In the genomic region with DNA sequence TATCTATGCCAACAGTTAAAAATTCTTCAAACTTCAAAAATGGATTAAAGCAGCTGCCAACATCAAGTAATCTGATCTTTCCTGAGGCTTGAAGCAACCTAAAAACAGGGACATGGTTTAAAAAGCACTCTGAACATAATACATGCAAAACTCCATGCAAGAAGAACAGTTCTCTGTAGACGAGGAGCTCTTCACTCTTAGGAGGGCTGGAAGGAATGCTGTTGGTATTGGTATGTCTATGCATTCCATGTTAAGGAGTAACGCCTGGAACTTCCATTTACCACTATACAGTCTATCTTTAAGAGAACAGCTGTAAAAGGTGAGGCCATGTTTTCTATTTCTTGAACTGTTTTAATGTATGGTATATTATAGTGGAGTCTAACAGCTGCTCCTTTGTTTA, we compare ENCODE assay signal across 29 mouse cellular contexts.
"Had no signal": no experiment of that assay in that cellular context is flagged by ENCODE, and none has a peak within 500 bp of the region (broad histone marks: within the 10 kb centered on the region; RNA-seq: fewer than 3 reads in every experiment).

No protein-coding gene starts in this region.

- H3K36me3 ChIP-seq: liver, embryonic 15.5 days; midbrain, embryonic 15.5 days had no signal

- H3K4me3 ChIP-seq: left cerebral cortex, adult 2 months; limb, embryonic 10.5 days; limb, embryonic 12.5 days; limb, embryonic 13.5 days; limb, embryonic 15.5 days; liver, embryonic 12.5 days; liver, embryonic 13.5 days; liver, embryonic 15.5 days; lung, embryonic 15.5 days; megakaryocyte, embryonic 14.5 days; midbrain, embryonic 10.5 days; midbrain, embryonic 12.5 days; midbrain, embryonic 13.5 days; midbrain, embryonic 15.5 days; myocyte; neural tube, embryonic 12.5 days had no signal

- DNase-seq: left cerebral cortex, postnatal 4 days; liver; liver, embryonic 13.5 days; liver, postnatal 0 days; lung, adult 18-20 months; lung, adult 2 months; lung, embryonic 14.5 days; lung, postnatal 14 days; lung, postnatal 36 days; lung, postnatal 4 days had no signal

- ATAC-seq: liver, embryonic 12.5 days; liver, postnatal 0 days; midbrain, embryonic 13.5 days; midbrain, embryonic 15.5 days; midbrain, embryonic 16.5 days had no signal

- H3K4me1 ChIP-seq: limb, embryonic 10.5 days; liver, embryonic 12.5 days; liver, embryonic 13.5 days; liver, embryonic 15.5 days; lung, embryonic 15.5 days; midbrain, embryonic 10.5 days; midbrain, embryonic 12.5 days; midbrain, embryonic 13.5 days; midbrain, embryonic 15.5 days; neural tube, embryonic 12.5 days had no signal

- H3K27ac ChIP-seq: left cerebral cortex, adult 2 months; limb, embryonic 10.5 days; limb, embryonic 12.5 days; limb, embryonic 13.5 days; limb, embryonic 15.5 days; liver, embryonic 12.5 days; liver, embryonic 13.5 days; liver, embryonic 14.5 days; liver, embryonic 15.5 days; lung, embryonic 15.5 days; macrophage; midbrain, embryonic 10.5 days; midbrain, embryonic 12.5 days; midbrain, embryonic 13.5 days; midbrain, embryonic 15.5 days; neural tube, embryonic 12.5 days had no signal

- H3K9me3 ChIP-seq: limb, embryonic 10.5 days; limb, embryonic 12.5 days; limb, embryonic 13.5 days; limb, embryonic 15.5 days; liver, embryonic 12.5 days; liver, embryonic 13.5 days; liver, embryonic 15.5 days; lung, embryonic 15.5 days; megakaryocyte, embryonic 14.5 days; midbrain, embryonic 10.5 days; midbrain, embryonic 12.5 days; midbrain, embryonic 13.5 days; midbrain, embryonic 15.5 days; neural tube, embryonic 12.5 days had no signal

- H3K9ac ChIP-seq: limb, embryonic 12.5 days; limb, embryonic 13.5 days; limb, embryonic 15.5 days; liver, embryonic 12.5 days; liver, embryonic 13.5 days; liver, embryonic 14.5 days; liver, embryonic 15.5 days; liver, postnatal 0 days; lung, embryonic 14.5 days; lung, embryonic 15.5 days; midbrain, embryonic 12.5 days; midbrain, embryonic 13.5 days; midbrain, embryonic 15.5 days; neural tube, embryonic 12.5 days had no signal

- H3K27me3 ChIP-seq: limb, embryonic 12.5 days; limb, embryonic 13.5 days; limb, embryonic 15.5 days; liver, embryonic 12.5 days; liver, embryonic 13.5 days; liver, embryonic 15.5 days; lung, embryonic 15.5 days; megakaryocyte, embryonic 14.5 days; midbrain, embryonic 12.5 days; midbrain, embryonic 13.5 days; midbrain, embryonic 15.5 days; neural tube, embryonic 12.5 days had no signal

- H3K4me2 ChIP-seq: limb, embryonic 12.5 days; limb, embryonic 13.5 days; limb, embryonic 15.5 days; liver, embryonic 11.5 days; liver, embryonic 12.5 days; liver, embryonic 13.5 days; liver, embryonic 15.5 days; lung, embryonic 14.5 days; lung, embryonic 15.5 days; midbrain, embryonic 12.5 days; midbrain, embryonic 13.5 days; midbrain, embryonic 15.5 days; neural tube, embryonic 12.5 days had no signal
